Mouse (Mus musculus) limb, embryonic 11.5 days (tissue): Measurements from ENCODE around the gene Eva1c. TPM values are rescaled to one million over a fixed set of nuclear protein-coding genes. Genes with fewer than 3 reads are reported as not detected.

ENCODE experiments used
- ATAC-seq: fragments of 200-750 bp; cut with Nextera tagmentation; 2 replicates; pipeline ENCODE4 v1.8.0; 2017; ENCODE audit warnings: low read depth; ENCODE audit not compliant: insufficient number of reproducible peaks, low FRiP score, low TSS enrichment
- DNase-seq: peaks from one replicate; pipeline ENCODE4 v3.0.0-alpha.2; 2015; ENCODE audit warnings: low spot score
- H3K27ac ChIP-seq: fragments of 300-500 bp; sonication (generic); replicated peaks from 2 replicates; pipeline ENCODE4 v1.5.1; 2014; ENCODE audit warnings: low read depth, mild to moderate bottlenecking, low read length
- H3K27me3 ChIP-seq: fragments of 300-500 bp; sonication (generic); 2 replicates; pipeline ENCODE4 v1.6.1; 2014; ENCODE audit warnings: mild to moderate bottlenecking, low read length, mixed read lengths; ENCODE audit not compliant: control insufficient read depth, insufficient read depth
- H3K36me3 ChIP-seq: fragments of 300-500 bp; sonication (generic); 2 replicates; pipeline ENCODE4 v1.6.1; 2014; ENCODE audit warnings: mild to moderate bottlenecking, low read length, moderate library complexity, mixed read lengths; ENCODE audit not compliant: control insufficient read depth, insufficient read depth
- H3K4me1 ChIP-seq: fragments of 300-500 bp; sonication (generic); 2 replicates; pipeline ENCODE4 v1.6.1; 2014; ENCODE audit warnings: low read length, mixed read lengths; ENCODE audit not compliant: control insufficient read depth, insufficient read depth
- H3K4me2 ChIP-seq: fragments of 300-500 bp; sonication (generic); 2 replicates; pipeline ENCODE4 v1.6.1; 2014; ENCODE audit warnings: low read depth, mild to moderate bottlenecking, moderate library complexity; ENCODE audit not compliant: severe bottlenecking
- H3K4me3 ChIP-seq: fragments of 300-500 bp; sonication (generic); 2 replicates; pipeline ENCODE4 v1.5.1; 2014; ENCODE audit warnings: low read depth, low read length
- H3K9ac ChIP-seq: fragments of 300-500 bp; sonication (generic); 2 replicates; pipeline ENCODE4 v1.6.1; 2014; ENCODE audit warnings: mild to moderate bottlenecking, low read length
- H3K9me3 ChIP-seq: fragments of 300-500 bp; sonication (generic); 2 replicates; pipeline ENCODE4 v1.6.1; 2016; ENCODE audit warnings: low read length; ENCODE audit not compliant: control insufficient read depth
- WGBS: fragments of 180-500 bp; shearing (Covaris S2); extraction: QIAGEN DNeasy Blood & Tissue Kit; methylation state at CpG from one replicate; pipeline ENCODE4 v1.1.7; 2014; 5-methylcytosine and 5-hydroxymethylcytosine counted together
- polyA plus RNA-seq: library from polyadenylated mRNA; unstranded; fragments of >200 nt; fragmentation: Nextera tagmentation; extraction: Ambion mirVana; gene quantifications from 2 replicates; pipeline ENCODE4 v1.2.1, GENCODE M21; 2014

Gene Eva1c
- polyA plus RNA-seq, 1 experiment from 2014 or later, result 0.44 TPM

DNA sequence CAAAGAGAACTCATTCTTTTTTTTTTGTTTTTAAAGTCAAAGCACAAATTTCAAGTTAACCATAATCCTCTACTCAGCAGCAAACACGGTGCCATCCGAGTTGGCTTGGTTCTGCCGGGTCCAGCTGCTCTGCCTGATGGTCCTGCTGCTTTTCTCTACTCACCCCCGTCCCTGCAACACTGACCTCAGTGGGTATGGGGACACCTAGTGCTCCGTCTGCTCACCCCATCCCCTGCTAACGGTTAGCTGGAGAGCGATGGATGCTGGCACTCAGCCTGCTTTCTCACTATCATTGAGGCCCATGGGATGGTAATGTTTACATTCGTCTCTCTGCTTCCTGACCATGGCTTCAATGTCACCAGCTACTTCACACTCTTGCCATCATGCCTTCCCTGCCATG is 28.1 kb upstream of the Eva1c start:
- Histone ChIP-seq H3K4me2 (no peak overlapping the region), H3K9me3 (no peaks in the 10 kb centered on the region), H3K27ac (no peak overlapping the region), H3K27me3 (no peaks in the 10 kb centered on the region), H3K4me3 (no peak overlapping the region), H3K36me3 (peaks cover 8% of the 10 kb centered on the region; the same call in 1 of the 2 replicates), H3K4me1 (no peaks in the 10 kb centered on the region), H3K9ac (no peak overlapping the region)
- DNase-seq (no peak), ATAC-seq (no peak)
- 94% methylated on average over 8 of the region's 8 CpGs for WGBS

DNA sequence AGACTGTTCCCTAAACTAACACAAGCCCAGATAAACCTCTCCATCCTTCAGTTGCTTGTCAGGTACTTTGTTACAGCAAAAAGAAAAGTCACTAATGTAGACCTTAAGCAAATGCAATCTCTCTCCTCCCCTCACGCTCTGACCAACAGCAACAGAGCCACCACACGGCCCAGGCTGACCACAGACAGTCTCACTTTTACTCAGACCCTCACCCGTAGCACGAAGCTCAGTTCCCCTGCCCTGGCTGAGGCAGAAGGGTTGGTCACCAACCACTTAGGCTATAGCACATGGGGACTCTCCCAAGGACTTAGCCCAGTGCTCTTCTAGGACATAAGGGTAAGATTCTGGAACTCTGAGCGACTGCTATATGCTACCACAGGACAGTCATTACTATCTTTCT is 27.7 kb upstream of the Eva1c start:
- no peaks in the 10 kb centered on the region for H3K4me1 ChIP-seq
- ATAC-seq, result no peak
- no peak overlapping the region for H3K4me3 ChIP-seq
- H3K9ac ChIP-seq, result no peak overlapping the region
- H3K27ac ChIP-seq, result no peak overlapping the region
- H3K36me3 ChIP-seq, result peaks cover 8% of the 10 kb centered on the region; the same call in 1 of the 2 replicates
- no peaks in the 10 kb centered on the region for H3K9me3 ChIP-seq
- no peak for DNase-seq
- WGBS, result 93% methylated on average over 5 of the region's 5 CpGs
- H3K4me2 ChIP-seq, result no peak overlapping the region
- H3K27me3 ChIP-seq, result no peaks in the 10 kb centered on the region

DNA sequence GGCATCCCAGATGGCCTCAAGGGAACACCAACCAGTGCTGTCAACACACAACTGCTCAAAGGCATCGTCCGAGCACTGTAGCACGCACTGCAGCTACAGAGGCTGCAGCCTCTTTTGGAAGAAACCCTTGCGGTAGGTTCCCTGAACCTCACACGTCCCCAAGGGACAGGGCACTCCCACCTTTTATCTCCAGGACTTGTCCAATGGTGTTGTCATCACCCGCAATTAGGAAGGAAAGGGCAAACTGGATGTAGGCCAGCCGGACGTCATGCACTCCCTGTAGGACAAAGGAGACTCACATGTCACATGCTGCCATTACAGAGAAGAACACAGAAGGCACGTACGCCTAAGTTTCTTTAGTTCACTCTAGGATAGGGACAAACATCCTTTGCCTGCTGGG is 26.7 kb upstream of the Eva1c start:
- H3K27ac ChIP-seq, result no peak overlapping the region
- WGBS, result 91% methylated on average over 10 of the region's 10 CpGs

DNA sequence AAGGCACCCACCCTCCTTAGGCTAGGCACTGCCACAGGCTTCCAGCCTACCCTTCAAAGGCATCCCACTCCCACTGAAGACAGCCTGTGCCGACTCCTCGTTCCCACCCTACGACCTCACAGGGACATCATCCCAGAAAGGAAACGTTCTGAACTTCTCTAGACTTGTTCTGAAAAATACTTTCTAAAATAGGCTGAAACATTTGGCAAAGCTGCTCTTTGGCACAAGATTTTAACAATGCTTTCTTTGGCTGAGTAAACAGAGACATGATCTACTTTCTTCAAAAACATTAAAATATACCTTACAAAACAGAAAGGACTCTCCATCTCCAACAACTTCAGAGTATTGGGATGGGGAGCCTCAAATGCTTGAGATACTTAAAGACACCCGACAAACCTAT is 25.3 kb upstream of the Eva1c start:
- Histone ChIP-seq H3K9ac (no peak overlapping the region), H3K4me3 (no peak overlapping the region), H3K9me3 (no peaks in the 10 kb centered on the region), H3K4me2 (no peak overlapping the region), H3K27ac (no peak overlapping the region), H3K4me1 (no peaks in the 10 kb centered on the region), H3K27me3 (no peaks in the 10 kb centered on the region), H3K36me3 (peaks cover 6% of the 10 kb centered on the region; the same call in 1 of the 2 replicates)
- DNase-seq, result no peak
- WGBS, result 92% methylated on average over 5 of the region's 5 CpGs
- no peak for ATAC-seq

More for the DNA sequence above, 26.7 kb upstream of the Eva1c start:
- H3K9me3 ChIP-seq, result no peaks in the 10 kb centered on the region
- H3K4me3 ChIP-seq, result no peak overlapping the region
- H3K9ac ChIP-seq, result no peak overlapping the region
- H3K27me3 ChIP-seq, result no peaks in the 10 kb centered on the region
- no peak overlapping the region for H3K4me2 ChIP-seq
- H3K4me1 ChIP-seq, result no peaks in the 10 kb centered on the region
- ATAC-seq, result no peak
- no peak for DNase-seq
- H3K36me3 ChIP-seq, result peaks cover 8% of the 10 kb centered on the region; the same call in 1 of the 2 replicates

DNA sequence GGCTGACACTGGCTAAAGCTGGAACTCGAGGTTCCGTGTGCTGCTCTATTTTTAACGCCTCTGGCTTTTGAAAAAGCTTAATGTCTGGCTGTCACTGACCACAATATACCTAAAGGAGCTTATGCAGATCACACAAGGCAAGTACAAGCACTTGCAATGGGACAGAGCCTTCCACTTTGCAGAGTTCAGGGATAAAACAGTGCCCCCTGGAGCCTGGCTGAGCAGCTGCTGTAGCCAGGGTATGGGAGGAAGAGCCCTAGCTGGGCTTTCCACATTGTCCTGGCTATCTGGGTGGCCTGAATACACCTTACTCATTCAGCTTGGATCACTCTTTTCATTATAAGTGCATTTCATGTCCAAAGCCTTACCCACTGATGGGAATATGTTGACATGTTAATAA is 24.6 kb upstream of the Eva1c start:
- H3K4me3 ChIP-seq, result no peak overlapping the region
- H3K27ac ChIP-seq, result no peak overlapping the region
- no peak for ATAC-seq
- peak; percentile 27 for DNase-seq
- peaks cover 6% of the 10 kb centered on the region; the same call in 1 of the 2 replicates for H3K36me3 ChIP-seq
- H3K4me2 ChIP-seq, result no peak overlapping the region
- H3K4me1 ChIP-seq, result no peaks in the 10 kb centered on the region
- H3K9ac ChIP-seq, result no peak overlapping the region
- no peaks in the 10 kb centered on the region for H3K27me3 ChIP-seq
- WGBS, result 90% methylated on average over 3 of the region's 3 CpGs
- no peaks in the 10 kb centered on the region for H3K9me3 ChIP-seq

DNA sequence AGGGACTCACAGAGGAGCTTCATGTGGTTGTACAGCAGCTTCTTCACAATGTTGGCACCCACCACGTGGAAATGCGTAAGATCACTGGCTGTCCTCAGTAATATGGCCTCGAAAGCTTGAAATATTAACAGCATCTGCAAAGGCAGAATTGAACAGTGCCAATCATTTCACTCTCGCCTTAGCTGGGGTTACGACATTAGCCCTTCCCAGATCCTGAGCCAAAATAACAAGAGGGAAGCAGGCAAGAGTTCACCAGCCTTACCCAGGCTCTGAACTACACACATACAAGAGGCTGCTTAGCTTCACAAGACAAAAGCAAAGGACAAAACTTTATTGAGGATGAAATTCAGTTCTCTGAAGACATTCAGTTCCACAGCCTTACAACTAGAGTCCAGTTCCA is 22.1 kb upstream of the Eva1c start:
- no peak overlapping the region for H3K4me2 ChIP-seq
- no peak overlapping the region for H3K9ac ChIP-seq
- DNase-seq (no peak), ATAC-seq (no peak)
- H3K27ac ChIP-seq, result no peak overlapping the region
- H3K27me3 ChIP-seq, result no peaks in the 10 kb centered on the region
- H3K9me3 ChIP-seq, result no peaks in the 10 kb centered on the region
- 97% methylated on average over 5 of the region's 5 CpGs for WGBS
- peaks cover 2% of the 10 kb centered on the region; the same call in 1 of the 2 replicates for H3K4me1 ChIP-seq
- H3K4me3 ChIP-seq, result no peak overlapping the region
- H3K36me3 ChIP-seq, result peaks cover 6% of the 10 kb centered on the region; the same call in 1 of the 2 replicates

DNA sequence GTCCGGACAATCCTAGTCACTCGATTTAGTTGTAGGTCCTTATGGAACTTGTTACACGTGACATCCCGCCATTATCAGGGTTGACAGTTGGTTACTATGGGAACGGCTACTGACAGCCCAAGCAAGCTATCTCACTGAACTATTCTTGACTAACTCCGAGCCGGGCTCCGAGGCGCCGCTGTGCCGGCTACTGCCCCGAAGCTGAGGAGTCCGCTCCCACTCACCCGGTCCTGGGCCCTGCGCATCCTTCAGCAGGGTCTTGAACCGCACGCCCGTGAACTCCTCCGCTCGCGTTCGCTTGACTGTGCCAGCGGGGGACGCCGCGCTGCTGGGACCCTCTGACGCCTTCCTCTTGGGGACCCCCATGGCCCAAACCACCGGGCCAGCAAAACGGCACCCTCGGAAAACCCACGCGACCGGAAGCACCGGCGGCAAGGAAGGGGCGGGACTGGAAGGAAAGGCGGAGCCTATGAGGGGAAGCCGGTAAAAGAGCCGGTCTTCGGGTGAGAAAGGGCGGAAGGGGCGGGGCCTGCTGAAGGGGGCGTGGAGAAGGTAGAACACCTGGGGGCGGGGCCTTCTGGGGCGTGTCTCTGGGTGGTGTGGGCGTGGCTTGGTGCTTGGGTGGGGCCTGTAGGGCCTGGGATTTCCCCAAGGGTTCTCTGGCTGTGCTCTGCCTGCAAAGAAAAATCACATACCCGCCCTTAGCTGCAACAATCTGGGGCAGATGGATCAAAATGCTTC is 16.4 kb upstream of the Eva1c start, which contains the start of gene Urb1:
TSS of gene Urb1 (minus strand) at position 439 of the 741 bp plus-strand sequence.
- H3K4me2 ChIP-seq, result peak within 1 kb of the TSS; percentile 76
- peaks cover 5% of the 10 kb centered on the region; the same call in 1 of the 2 replicates for H3K4me1 ChIP-seq
- ATAC-seq, result peak; percentile 94
- under 1% methylated on average over 47 of the region's 47 CpGs for WGBS
- H3K9me3 ChIP-seq, result no peaks in the 10 kb centered on the region
- DNase-seq, result peak; percentile 100
- H3K27me3 ChIP-seq, result no peaks in the 10 kb centered on the region
- no peaks in the 10 kb centered on the region for H3K36me3 ChIP-seq
- H3K4me3 ChIP-seq, result peak within 1 kb of the TSS; percentile 88
- no peak within 1 kb of the TSS for H3K27ac ChIP-seq
- H3K9ac ChIP-seq, result peak within 1 kb of the TSS; percentile 51

DNA sequence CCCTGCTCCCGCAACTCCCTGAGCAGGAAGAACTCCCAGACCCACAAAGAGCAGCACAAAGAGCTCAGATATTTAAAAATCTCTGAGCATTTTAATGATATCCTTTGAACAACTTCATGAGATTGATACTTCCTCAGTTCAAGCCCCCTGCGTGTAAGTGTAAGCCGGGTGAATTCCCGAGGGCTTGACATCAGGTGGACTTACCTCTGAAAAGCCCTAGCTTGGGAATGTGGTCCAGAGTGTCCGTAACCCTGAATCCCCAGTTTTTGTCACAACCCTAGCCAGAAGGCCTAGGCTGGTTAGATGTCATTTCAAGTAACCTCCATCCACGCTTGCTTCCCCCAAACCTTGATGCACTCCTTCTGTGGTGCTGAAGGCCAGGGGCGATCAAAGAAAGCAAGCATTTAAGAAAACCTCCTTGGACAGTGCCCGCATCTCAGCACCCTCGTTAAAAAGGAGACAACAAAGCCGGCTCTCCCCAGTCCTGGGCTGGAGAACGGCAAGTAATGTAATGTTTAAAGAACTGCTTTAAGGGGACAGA is 15.7 kb upstream of the Eva1c start:
- H3K4me2 ChIP-seq, result 0 out of 2 replicates have a peak overlapping the region, but pooled peaks have one; percentile 8
- peak overlapping the region; percentile 88 for H3K4me3 ChIP-seq
- ATAC-seq (no peak; the same call in 1 of the 2 replicates), DNase-seq (no peak)
- no peaks in the 10 kb centered on the region for H3K36me3 ChIP-seq
- 52% methylated on average over 11 of the region's 11 CpGs for whole genome bisulfite sequencing
- no peak overlapping the region for H3K27ac ChIP-seq
- peak overlapping the region; percentile 27; the same call in 1 of the 2 replicates for H3K9ac ChIP-seq
- H3K9me3 ChIP-seq, result no peaks in the 10 kb centered on the region
- peaks cover 5% of the 10 kb centered on the region; the same call in 1 of the 2 replicates for H3K4me1 ChIP-seq
- no peaks in the 10 kb centered on the region for H3K27me3 ChIP-seq
